ENCODE assay signal across 16 mouse cellular contexts in the genomic region with DNA sequence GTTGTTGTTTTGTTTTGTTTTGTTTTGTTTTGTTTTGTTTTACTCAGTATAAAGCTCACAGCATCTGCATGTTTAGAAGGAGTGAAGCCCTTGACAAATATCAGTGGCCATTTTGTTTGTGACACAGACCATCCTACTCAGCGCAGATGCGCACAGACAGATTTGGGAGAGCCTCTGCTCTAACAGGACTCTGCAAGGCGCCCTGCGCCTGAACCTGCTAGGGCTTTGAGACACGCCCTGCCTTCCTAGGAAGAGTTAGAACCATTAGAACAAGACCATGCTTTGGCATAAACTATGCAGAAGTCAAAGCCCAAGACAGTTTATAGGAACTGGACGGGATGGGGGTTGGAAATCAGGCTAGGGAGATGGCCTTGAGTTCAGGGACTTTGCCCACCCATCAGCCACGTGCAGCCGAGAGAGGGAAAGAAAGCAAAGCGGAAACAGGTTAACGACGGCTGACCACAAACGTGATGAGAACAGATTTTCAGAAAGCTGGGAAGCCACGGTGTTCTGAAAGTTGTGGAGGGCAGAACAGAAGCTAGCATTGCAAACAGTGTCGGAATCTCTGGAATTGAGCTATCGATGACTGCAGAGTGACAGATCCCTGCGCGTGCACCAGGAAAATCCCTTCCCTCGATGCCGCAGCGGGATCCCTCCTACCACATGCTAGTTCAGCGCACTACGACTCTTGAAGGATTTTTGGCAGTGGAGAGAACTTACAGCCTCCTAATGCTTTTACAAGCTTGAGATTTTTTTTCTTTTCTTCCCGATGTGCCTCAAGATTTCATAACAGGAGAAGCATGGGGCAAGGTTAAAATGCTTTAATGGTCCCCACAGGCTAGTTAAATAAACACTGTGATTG.
DNase-seq lines count a peak whose midpoint lies in the region; ATAC-seq and TF ChIP-seq lines count a peak whose summit lies in the region.
"Had no signal": no experiment of that assay in that cellular context is flagged by ENCODE, and none has a peak within 500 bp of the region (broad histone marks: within the 10 kb centered on the region; RNA-seq: fewer than 3 reads in every experiment).

No protein-coding gene starts in this region.

- H3K27me3 ChIP-seq in intestine, embryonic 15.5 days (replicated peaks), result no peaks in the 10 kb centered on the region
- H3K27me3 ChIP-seq in intestine, postnatal 0 days (replicated peaks; ENCODE audit: control insufficient read depth, insufficient read depth, low read length), result no peaks in the 10 kb centered on the region
- peaks cover 24% of the 10 kb centered on the region; the same call in 1 of the 2 replicates for H3K27me3 ChIP-seq in limb, embryonic 13.5 days
- H3K27me3 ChIP-seq: heart, embryonic 15.5 days; liver, embryonic 12.5 days had no signal

- no peak for TF ChIP-seq POLR2A in brain, embryonic 14.5 days (IDR thresholded peaks at IDR 0.05; ENCODE audit: borderline replicate concordance, extremely low read depth, insufficient read depth, insufficient read length, poor library complexity, severe bottlenecking)

- H3K4me3 ChIP-seq in intestine, embryonic 15.5 days (replicated peaks), result no peak overlapping the region
- no peak overlapping the region for H3K4me3 ChIP-seq in intestine, postnatal 0 days (ENCODE audit: low read depth, low read length)
- H3K4me3 ChIP-seq in limb, embryonic 13.5 days, result peak overlapping the region; percentile 1; the same call in 1 of the 2 replicates
- H3K4me3 ChIP-seq: embryonic facial prominence, embryonic 13.5 days; heart, embryonic 15.5 days; liver, embryonic 12.5 days; myocyte had no signal

- no peak for ATAC-seq in intestine, embryonic 15.5 days
- ATAC-seq in intestine, postnatal 0 days, result no peak
- ATAC-seq in limb, embryonic 13.5 days (ENCODE audit: low FRiP score, low read depth), result peak; percentile 74
- ATAC-seq: CD4-positive, CD25-positive, alpha-beta regulatory T cell, adult 4 months; liver, embryonic 12.5 days had no signal

- H3K9me3 ChIP-seq in intestine, embryonic 15.5 days, result 0 out of 2 replicates have a peak, but pooled peaks cover 5% of the 10 kb centered on the region
- H3K9me3 ChIP-seq in intestine, postnatal 0 days (ENCODE audit: control insufficient read depth), result no peaks in the 10 kb centered on the region
- H3K9me3 ChIP-seq in limb, embryonic 13.5 days, result peaks cover 12% of the 10 kb centered on the region
- H3K9me3 ChIP-seq: heart, embryonic 15.5 days had no signal

- TF ChIP-seq CTCF in intestine, postnatal 0 days (IDR thresholded peaks at IDR 0.05; ENCODE audit: low read depth), result no peak
- TF ChIP-seq CTCF in brain, embryonic 14.5 days (IDR thresholded peaks at IDR 0.05; ENCODE audit: borderline replicate concordance, extremely low read depth, insufficient read depth, insufficient read length), result no peak

- WGBS in intestine, embryonic 15.5 days, result 49% methylated on average over 23 of the region's 23 CpGs
- 55% methylated on average over 23 of the region's 23 CpGs for WGBS in intestine, postnatal 0 days
- 33% methylated on average over 23 of the region's 23 CpGs for WGBS in limb, embryonic 13.5 days

- no peaks in the 10 kb centered on the region for H3K36me3 ChIP-seq in intestine, embryonic 15.5 days
- no peaks in the 10 kb centered on the region for H3K36me3 ChIP-seq in intestine, postnatal 0 days (ENCODE audit: control insufficient read depth, insufficient read depth)
- no peaks in the 10 kb centered on the region for H3K36me3 ChIP-seq in limb, embryonic 13.5 days
- H3K36me3 ChIP-seq: heart, embryonic 15.5 days; liver, embryonic 12.5 days had no signal

- DNase-seq in ES-CJ7 (ENCODE audit: low read depth, low spot score), result peak; percentile 37
- DNase-seq in brain, embryonic 14.5 days (ENCODE audit: low read depth), result peak; percentile 63
- DNase-seq in right cerebral cortex, adult 18-20 months, result no peak
- no peak for DNase-seq in adrenal gland, postnatal 36 days
- DNase-seq in cerebellum, adult 8-10 months, result no peak
- DNase-seq: cerebellum, adult 18-20 months; kidney, adult 11 months; right cerebral cortex, postnatal 14 days had no signal

- peaks cover 5% of the 10 kb centered on the region for H3K4me1 ChIP-seq in intestine, embryonic 15.5 days (replicated peaks)
- no peaks in the 10 kb centered on the region for H3K4me1 ChIP-seq in intestine, postnatal 0 days (replicated peaks; ENCODE audit: control insufficient read depth, insufficient read depth, low read length)
- peaks cover 16% of the 10 kb centered on the region for H3K4me1 ChIP-seq in limb, embryonic 13.5 days
- H3K4me1 ChIP-seq: embryonic facial prominence, embryonic 13.5 days; heart, embryonic 15.5 days; liver, embryonic 12.5 days had no signal

- H3K27ac ChIP-seq in intestine, embryonic 15.5 days, result no peak overlapping the region
- H3K27ac ChIP-seq in intestine, postnatal 0 days (ENCODE audit: low read depth, low read length), result no peak overlapping the region
- H3K27ac ChIP-seq in limb, embryonic 13.5 days, result no peak overlapping the region
- H3K27ac ChIP-seq: embryonic facial prominence, embryonic 13.5 days; heart, embryonic 15.5 days; liver, embryonic 12.5 days had no signal

- H3K4me2 ChIP-seq in intestine, embryonic 15.5 days (replicated peaks), result 0 out of 2 replicates have a peak overlapping the region, but pooled peaks have one; percentile 12
- H3K4me2 ChIP-seq in intestine, postnatal 0 days (replicated peaks; ENCODE audit: low read depth), result no peak overlapping the region
- H3K4me2 ChIP-seq in limb, embryonic 13.5 days (replicated peaks), result peak overlapping the region; percentile 53
- H3K4me2 ChIP-seq: embryonic facial prominence, embryonic 13.5 days; heart, embryonic 15.5 days; liver, embryonic 12.5 days had no signal

- no peak overlapping the region for H3K9ac ChIP-seq in intestine, embryonic 15.5 days
- H3K9ac ChIP-seq in intestine, postnatal 0 days (ENCODE audit: low read depth, low read length), result no peak overlapping the region
- H3K9ac ChIP-seq in limb, embryonic 13.5 days, result no peak overlapping the region
- H3K9ac ChIP-seq: embryonic facial prominence, embryonic 13.5 days; heart, embryonic 15.5 days; liver, embryonic 12.5 days had no signal

Comparison
In these comparisons a context has a peak if more than half of its experiments do, and no peak if none do; other contexts are left out.
1. DNase-seq: peak in ES-CJ7 (single experiment) and brain, embryonic 14.5 days (single experiment); none in right cerebral cortex, adult 18-20 months (single experiment), adrenal gland, postnatal 36 days (0 of 2) and cerebellum, adult 8-10 months (single experiment).